Mouse (Mus musculus) Muller cell, postnatal 12 days (primary cell): ENCODE measurements around the gene Fam222b.
A peak's percentile ranks its signal among the peaks of the same experiment; 100 is the strongest.
"Not testable (repeated sequence)": the region's sequence is repeated elsewhere in the genome, so short reads cannot be mapped to it uniquely, and the experiment has no call there.

Experiments
- DNase-seq: peaks from one replicate; pipeline ENCODE4 v3.0.0-alpha.2; 2015; ENCODE audit errors: inconsistent ontology term

The Fam222b gene

GRCm38 (mm10) chr11:78180081-78180761 is 85.8 kb downstream of the Fam222b start:
- no peak for DNase-seq

GRCm38 (mm10) chr11:78181830-78182357 is 87.4 kb downstream of the Fam222b start:
- no peak for DNase-seq

DNA sequence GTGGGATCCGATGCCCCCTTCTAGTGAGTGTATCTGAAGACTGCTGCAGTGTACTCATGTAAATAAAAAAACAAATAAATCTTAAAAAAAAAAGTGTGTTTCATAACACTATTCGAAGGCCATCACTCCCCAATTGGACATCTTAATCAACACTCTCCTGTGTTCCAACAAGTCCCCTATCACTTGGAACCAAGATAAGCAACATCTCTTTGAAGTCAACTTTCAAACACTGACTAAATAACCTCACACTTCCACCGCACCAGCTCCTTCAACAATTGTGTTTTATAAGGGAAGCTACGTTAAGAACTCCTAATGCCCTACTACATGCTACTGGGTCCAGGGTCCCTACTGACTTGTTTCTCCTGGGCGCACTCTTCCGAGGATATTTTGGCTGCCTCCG is 88.0 kb downstream of the Fam222b start:
- DNase-seq = no peak

DNA sequence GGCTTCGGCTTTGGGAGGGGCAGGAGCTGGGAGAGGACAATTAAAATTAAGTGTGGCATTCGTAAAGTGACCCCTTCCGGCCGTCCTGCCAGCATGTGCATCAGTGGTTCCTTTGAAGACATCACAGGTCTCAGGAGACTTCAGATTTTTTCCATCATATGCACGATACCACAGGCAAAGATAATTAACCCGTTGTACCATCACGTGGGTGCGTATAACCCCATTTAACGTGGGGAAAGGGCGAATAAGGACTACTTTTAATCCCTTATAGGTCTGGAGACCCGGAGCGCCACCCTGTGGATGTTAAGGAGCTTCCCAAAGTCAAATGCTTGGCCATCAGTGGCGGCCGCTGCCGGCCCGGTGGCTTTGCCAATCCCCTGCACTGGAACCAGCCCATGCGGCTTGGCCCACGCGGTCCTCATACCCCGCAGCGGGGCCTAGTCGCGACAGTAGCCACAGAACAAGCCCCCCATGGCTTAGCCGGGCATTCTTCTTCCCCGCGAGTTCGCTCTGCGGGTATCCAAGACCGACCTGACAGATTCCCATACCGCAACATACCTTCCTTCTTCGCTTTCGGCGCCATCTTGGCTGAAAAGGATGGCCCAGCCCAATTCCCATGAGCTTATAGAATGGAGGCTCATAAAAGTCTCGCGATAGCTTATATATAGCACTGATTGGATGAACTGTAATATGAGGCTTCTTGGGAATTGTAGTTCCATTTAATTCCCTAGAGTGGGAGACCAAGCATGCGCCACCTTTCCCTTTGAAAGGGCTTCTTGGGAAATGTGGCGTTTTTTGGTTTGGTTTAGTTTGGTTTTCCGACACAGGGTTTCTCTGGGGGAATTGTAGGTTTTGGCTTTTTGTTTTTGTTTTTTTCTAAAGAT is 88.7 kb downstream of the Fam222b start, which contains the start of gene Rpl23a:
Gene Rpl23a (minus strand): TSS at position 624 of the 884 bp plus-strand sequence.
- DNase-seq = peak; percentile 90

DNA sequence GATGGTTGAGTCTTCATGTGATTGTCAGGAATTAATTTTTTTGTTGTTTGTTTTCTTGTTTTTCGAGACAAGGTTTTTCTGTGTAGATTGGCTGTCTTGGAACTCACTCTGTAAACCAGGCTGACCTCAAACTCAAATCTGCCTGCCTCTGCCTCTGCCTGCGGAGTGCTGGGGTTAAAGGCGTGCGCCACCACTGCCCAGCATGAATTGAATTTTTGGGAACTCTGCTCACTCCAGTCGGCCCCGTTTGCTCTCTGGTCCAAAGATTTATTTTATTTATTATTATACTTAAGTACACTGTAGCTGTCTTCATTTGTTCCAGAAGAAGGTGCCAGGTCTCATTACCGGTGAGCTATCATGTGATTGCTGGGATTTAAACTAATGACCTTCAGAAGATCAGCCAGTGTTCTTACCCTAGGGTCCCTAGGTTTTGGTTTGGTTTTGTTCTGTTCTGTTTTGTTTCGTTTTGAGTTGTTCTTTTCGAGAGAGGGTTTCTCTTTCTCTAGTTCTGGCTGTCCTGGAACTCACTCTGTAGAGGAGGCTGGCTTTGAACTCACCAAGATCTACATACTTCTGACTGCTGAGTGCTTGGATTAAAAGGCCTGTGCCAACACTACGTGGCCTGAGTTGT is 89.5 kb downstream of the Fam222b start:
- DNase-seq = no peak

- DNase-seq = not testable (repeated sequence)
Observed at GRCm38 (mm10) chr11:78184702-78185101, 90.2 kb downstream of the Fam222b start.

DNA sequence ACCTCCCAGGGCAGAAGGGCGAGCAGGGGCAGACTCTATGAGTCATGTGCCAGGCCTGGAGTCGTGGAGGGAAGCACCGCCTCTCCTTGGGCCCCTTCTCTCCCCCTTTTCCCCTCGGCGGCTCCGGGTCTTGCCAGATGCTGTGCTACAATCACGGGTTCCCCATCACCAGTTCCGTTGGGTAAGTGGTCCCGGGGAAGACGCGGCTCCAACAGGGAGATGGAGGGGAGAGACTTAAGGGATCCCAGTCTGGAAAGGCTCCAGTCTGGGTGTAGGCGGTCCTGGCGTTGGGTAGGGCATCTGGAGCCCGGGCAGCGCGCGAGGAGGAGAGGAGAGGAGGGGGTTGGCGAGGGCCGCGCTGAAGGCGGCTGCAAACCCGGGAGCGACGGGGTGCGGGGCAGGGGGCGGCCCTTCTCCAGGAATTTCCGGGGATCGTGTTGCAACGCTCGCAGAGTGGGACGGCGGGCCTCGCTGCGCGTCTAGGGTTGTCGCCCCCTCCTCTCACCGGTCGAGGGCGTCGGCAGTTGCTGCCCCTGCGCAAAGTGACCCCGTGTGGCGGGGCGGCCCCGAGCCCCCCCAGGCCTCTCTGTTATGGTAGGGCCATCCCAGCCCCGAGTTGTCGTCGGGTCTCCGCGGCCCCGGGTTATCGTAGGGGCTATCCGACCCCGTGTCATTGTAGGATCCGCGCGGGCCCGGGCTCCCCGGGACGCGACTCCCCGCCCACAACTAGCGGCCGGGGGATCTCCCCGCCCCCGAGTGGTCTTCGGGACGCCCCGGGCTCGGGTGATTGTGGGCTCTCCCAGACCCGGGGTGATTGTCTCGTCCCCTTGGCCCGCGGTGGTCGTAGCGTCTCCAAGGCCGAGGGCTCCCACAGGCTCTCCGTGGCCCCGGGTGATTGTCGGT is 94.1 kb downstream of the Fam222b start, which contains the start of gene Rab34:
Gene Rab34 (plus strand): TSS at position 100 of the 903 bp plus-strand sequence.
- DNase-seq = peak; percentile 92

GRCm38 (mm10) chr11:78189234-78190040 is 95.0 kb downstream of the Fam222b start:
- DNase-seq = peak; percentile 89

DNA sequence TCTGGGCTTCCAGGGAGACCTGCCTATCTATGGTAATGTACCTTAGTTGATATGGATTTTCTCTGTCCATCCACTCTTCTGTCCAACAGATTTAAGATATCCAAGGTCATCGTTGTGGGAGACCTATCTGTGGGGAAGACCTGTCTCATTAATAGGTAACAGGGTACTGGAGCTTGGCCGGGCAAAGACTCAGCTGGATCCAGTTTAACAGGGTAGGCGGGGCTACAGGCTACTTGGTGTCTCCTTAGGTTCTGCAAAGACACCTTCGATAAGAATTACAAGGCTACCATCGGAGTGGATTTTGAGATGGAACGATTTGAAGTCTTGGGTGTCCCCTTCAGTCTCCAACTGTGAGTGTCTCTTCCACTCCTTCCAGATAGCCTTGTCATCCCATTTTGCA is 95.6 kb downstream of the Fam222b start:
- no peak for DNase-seq

- DNase-seq = peak; percentile 26
Observed at GRCm38 (mm10) chr11:78193113-78193512, 98.7 kb downstream of the Fam222b start, which contains the start of gene Proca1. Gene Proca1, plus strand, starts transcription at chr11:78193392.

GRCm38 (mm10) chr11:78194411-78195100 is 100.1 kb downstream of the Fam222b start:
- peak; percentile 68 for DNase-seq

DNA sequence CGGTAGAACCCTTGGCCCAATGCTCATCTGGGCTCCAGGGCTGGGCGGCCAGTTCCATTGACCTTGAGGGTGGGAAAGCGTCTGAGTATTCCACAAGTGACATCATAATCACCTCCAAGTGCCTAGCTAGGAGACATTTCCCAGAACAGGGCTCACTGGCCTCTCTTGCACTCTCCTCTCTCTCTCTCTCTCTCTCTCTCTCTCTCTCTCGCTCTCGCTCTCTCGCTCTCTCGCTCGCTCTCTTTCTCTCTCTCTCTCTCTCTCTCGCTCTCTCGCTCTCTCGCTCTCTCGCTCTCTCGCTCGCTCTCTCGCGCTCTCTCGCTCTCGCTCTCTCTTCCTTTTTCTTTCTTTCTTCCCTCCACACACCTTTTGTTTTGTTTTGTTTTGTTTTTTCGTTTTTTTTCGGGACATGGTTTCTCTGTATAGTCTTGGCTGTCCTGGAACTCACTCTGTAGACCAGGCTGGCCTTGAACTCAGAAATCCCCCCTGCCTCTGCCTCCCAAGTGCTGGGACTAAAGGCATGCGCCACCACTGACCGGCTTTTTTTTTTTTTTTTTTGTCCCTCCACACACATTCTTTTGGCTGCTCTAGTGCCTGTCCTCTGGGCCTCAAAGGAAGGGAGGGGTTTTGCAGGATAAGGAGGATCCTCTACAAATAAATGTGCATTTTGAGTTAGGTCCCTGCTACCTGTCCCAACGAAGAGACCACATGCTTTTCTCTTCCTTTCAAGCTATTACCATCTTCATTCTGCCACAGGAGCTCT is 100.8 kb downstream of the Fam222b start:
- DNase-seq = no peak

DNA sequence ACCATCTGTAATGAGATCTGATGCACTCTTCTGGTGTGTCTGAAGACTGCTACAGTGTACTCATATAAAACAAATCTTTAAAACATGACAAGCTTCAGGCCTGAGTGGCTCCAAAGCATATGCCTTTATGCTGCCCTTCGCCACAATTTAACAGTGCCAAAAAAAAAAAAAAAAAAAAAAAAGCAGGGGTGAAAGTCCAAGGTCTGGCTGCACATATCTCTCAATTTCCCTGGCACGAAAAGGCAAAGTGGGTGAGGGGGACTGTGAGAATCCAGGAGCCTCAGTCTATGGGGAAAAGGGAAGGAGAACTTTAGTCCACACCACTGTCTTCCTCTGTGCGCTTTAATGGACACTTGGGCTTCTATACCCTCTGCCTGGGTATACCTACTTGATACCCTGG is 107.9 kb downstream of the Fam222b start:
- no peak for DNase-seq

GRCm38 (mm10) chr11:78204287-78204686 is 109.8 kb downstream of the Fam222b start:
- DNase-seq = no peak

DNA sequence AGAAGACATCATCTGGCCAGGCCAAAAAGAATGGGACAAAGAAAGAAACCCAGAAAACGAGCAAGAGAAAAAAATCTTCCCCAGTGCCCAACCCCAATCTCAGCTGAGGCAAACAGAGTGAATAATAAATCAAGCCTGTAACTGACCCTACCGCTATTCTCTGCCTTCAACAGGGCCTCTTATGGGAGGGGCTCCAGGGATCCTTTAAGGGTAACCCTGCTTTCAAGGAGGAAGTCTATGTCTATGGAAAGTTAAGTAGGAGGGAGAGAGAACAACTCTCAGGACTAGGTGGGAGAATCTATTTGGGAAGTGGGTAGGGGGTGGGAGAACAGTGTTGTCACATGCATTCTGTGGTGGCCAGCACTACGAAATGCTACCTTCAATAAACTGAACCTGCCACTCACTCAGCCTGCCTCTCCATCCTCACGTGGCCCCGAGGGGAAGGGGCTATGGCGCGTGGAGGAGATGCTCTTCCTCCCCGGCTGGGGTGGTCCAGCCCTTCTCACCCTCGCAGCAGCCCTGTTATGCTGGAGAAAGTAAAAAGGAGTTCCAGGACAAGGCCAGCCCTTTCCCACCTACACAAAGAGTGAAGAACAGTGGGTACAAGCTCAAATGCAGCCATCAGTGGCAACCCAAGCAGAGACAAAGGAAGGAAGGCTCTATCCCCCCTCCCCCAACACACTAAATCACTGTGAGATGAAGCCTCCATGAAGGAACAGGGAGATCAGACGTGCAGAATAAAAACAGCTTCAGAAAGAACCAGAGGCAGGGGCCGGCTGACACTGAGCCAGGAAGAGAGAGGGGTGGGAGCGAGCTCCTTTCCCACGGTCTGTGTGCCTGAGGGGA is 111.1 kb downstream of the Fam222b start:
- DNase-seq = no peak
